Comparison of ENCODE assay signal across 9 mouse cellular contexts in genomic region chr9:122885385-122885784, GRCm38 (mm10). TPM values are rescaled to one million over a fixed set of nuclear protein-coding genes. Genes with fewer than 3 reads are reported as not detected.
DNase-seq lines count a peak whose midpoint lies in the region; ATAC-seq lines count a peak whose summit lies in the region.
"Had no signal": no experiment of that assay in that cellular context is flagged by ENCODE, and none has a peak within 500 bp of the region (broad histone marks: within the 10 kb centered on the region; RNA-seq: fewer than 3 reads in every experiment).

TSS of gene Zkscan7 (plus strand) at chr9:122885685.

- intact Hi-C loops in heart, postnatal 14 days (cut with DNase I) = loop anchor here (5.0 kb wide), 1 partner anchor 62 kb away; no protein-coding TSS in a partner anchor
- intact Hi-C loops in gastrocnemius, postnatal 14 days (cut with DNase I; ENCODE audit: low total_unique reads) = no loop called here

- no peaks in the 10 kb centered on the region; the same call in 1 of the 2 replicates for H3K4me1 ChIP-seq in heart, embryonic 15.5 days (replicated peaks)
- peaks cover 5% of the 10 kb centered on the region; the same call in 1 of the 2 replicates for H3K4me1 ChIP-seq in brown adipose tissue, adult 24 weeks (ENCODE audit: control insufficient read depth, insufficient read depth, insufficient read length, low read length)
- H3K4me1 ChIP-seq in hindbrain, embryonic 11.5 days (replicated peaks; ENCODE audit: control insufficient read depth, insufficient read depth, low read length) = no peaks in the 10 kb centered on the region; the same call in 1 of the 2 replicates
- peaks cover 4% of the 10 kb centered on the region; the same call in 1 of the 2 replicates for H3K4me1 ChIP-seq in midbrain, embryonic 11.5 days (ENCODE audit: control insufficient read depth, insufficient read depth, low read length)

- no peak for DNase-seq in heart, postnatal 14 days
- DNase-seq in hindbrain, embryonic 11.5 days (ENCODE audit: low spot score) = no peak
- no peak for DNase-seq in midbrain, embryonic 11.5 days (ENCODE audit: low spot score, missing footprints)
- DNase-seq in layer of hippocampus, adult 8-10 months (ENCODE audit: low spot score in 2 of 2) = no peak
- DNase-seq in gastrocnemius, postnatal 14 days = no peak
- no peak for DNase-seq in spleen, postnatal 14 days (ENCODE audit: low spot score in 2 of 2)

- peaks cover 3% of the 10 kb centered on the region; the same call in 1 of the 2 replicates for H3K27me3 ChIP-seq in heart, embryonic 15.5 days
- no peaks in the 10 kb centered on the region for H3K27me3 ChIP-seq in hindbrain, embryonic 11.5 days (ENCODE audit: control insufficient read depth, insufficient read depth, low read length)
- H3K27me3 ChIP-seq in midbrain, embryonic 11.5 days (ENCODE audit: control insufficient read depth, insufficient read depth, low read length) = no peaks in the 10 kb centered on the region

- 77% methylated on average over 3 of the region's 3 CpGs for WGBS in heart, embryonic 15.5 days
- 82% methylated on average over 3 of the region's 3 CpGs for WGBS in hindbrain, embryonic 11.5 days
- 86% methylated on average over 3 of the region's 3 CpGs for WGBS in midbrain, embryonic 11.5 days

- H3K9me3 ChIP-seq in heart, embryonic 15.5 days (replicated peaks) = no peaks in the 10 kb centered on the region
- H3K9me3 ChIP-seq in hindbrain, embryonic 11.5 days (ENCODE audit: control insufficient read depth, low read length) = no peaks in the 10 kb centered on the region
- H3K9me3 ChIP-seq in midbrain, embryonic 11.5 days (ENCODE audit: control insufficient read depth, low read length) = no peaks in the 10 kb centered on the region
- H3K9me3 ChIP-seq: G1E had no signal

- H3K27ac ChIP-seq in heart, embryonic 15.5 days = no peak within 1 kb of the TSS
- no peak within 1 kb of the TSS for H3K27ac ChIP-seq in brown adipose tissue, adult 24 weeks (replicated peaks; ENCODE audit: low read depth, low read length)
- no peak within 1 kb of the TSS for H3K27ac ChIP-seq in hindbrain, embryonic 11.5 days (ENCODE audit: low read depth, low read length)
- H3K27ac ChIP-seq in midbrain, embryonic 11.5 days (ENCODE audit: low read depth, low read length) = no peak within 1 kb of the TSS

- no peak within 1 kb of the TSS for H3K9ac ChIP-seq in heart, embryonic 15.5 days
- no peak within 1 kb of the TSS; the same call in 1 of the 2 replicates for H3K9ac ChIP-seq in hindbrain, embryonic 11.5 days (ENCODE audit: low read depth, low read length)
- H3K9ac ChIP-seq in midbrain, embryonic 11.5 days (ENCODE audit: low read length) = 0 out of 2 replicates have a peak within 1 kb of the TSS, but pooled peaks have one; percentile 88

- peak within 1 kb of the TSS; percentile 73 for H3K4me3 ChIP-seq in heart, embryonic 15.5 days
- peak within 1 kb of the TSS; percentile 95 for H3K4me3 ChIP-seq in brown adipose tissue, adult 24 weeks (ENCODE audit: insufficient read depth, low read depth, low read length)
- peak within 1 kb of the TSS; percentile 70 for H3K4me3 ChIP-seq in hindbrain, embryonic 11.5 days (ENCODE audit: low read depth, low read length)
- H3K4me3 ChIP-seq in midbrain, embryonic 11.5 days (ENCODE audit: low read depth, low read length) = peak within 1 kb of the TSS; percentile 77

- no peaks in the 10 kb centered on the region for H3K36me3 ChIP-seq in heart, embryonic 15.5 days
- no peaks in the 10 kb centered on the region for H3K36me3 ChIP-seq in hindbrain, embryonic 11.5 days (ENCODE audit: control insufficient read depth, insufficient read depth, low read length)
- H3K36me3 ChIP-seq in midbrain, embryonic 11.5 days (ENCODE audit: control insufficient read depth, insufficient read depth, low read length) = no peaks in the 10 kb centered on the region
- H3K36me3 ChIP-seq: G1E had no signal

- peak within 1 kb of the TSS; percentile 84 for H3K4me2 ChIP-seq in heart, embryonic 15.5 days
- peak within 1 kb of the TSS; percentile 85 for H3K4me2 ChIP-seq in hindbrain, embryonic 11.5 days (replicated peaks; ENCODE audit: low read depth, low read length)
- H3K4me2 ChIP-seq in midbrain, embryonic 11.5 days = peak within 1 kb of the TSS; percentile 91

- no peak for ATAC-seq in heart, embryonic 15.5 days (replicated peaks; ENCODE audit: insufficient number of reproducible peaks, insufficient read depth, low FRiP score, low read depth)
- ATAC-seq in hindbrain, embryonic 11.5 days (ENCODE audit: low FRiP score) = no peak
- ATAC-seq in midbrain, embryonic 11.5 days (ENCODE audit: low FRiP score) = no peak

RNA-seq across cellular contexts. Expression of gene Zkscan7, which starts in this region (rescaled TPM):
- polyA plus RNA-seq in heart, embryonic 15.5 days (2015; fragmentation: Nextera tagmentation; extraction: Ambion mirVana) = 1.9 and 2.6 TPM in 2 replicates
- total RNA-seq in heart, postnatal 14 days (2021) = 1 to 10 TPM; 4.8 to 5.0 TPM
- polyA plus RNA-seq in brown adipose tissue, adult 24 weeks (2012; ENCODE audit: insufficient read depth, insufficient read length, missing spikeins) = 2.7 and 3.8 TPM in 2 replicates
- polyA plus RNA-seq in hindbrain, embryonic 11.5 days (2014; fragmentation: Nextera tagmentation; extraction: Ambion mirVana) = 3.7 and 3.9 TPM in 2 replicates
- 2.6 and 3.3 TPM in 2 replicates for polyA plus RNA-seq in midbrain, embryonic 11.5 days (2014; fragmentation: Nextera tagmentation; extraction: Ambion mirVana)
- total RNA-seq in layer of hippocampus, adult 8-10 months (2022) = 1 to 10 TPM; 4.1 to 6.5 (median 5.9) TPM
- 1 to 10 TPM; 3.6 TPM for total RNA-seq in gastrocnemius, postnatal 14 days (2021)
- polyA plus RNA-seq: G1E had no signal
